Comparison of ENCODE assay signal across 18 mouse cellular contexts in genomic region chr17:75164566-75164965, GRCm38 (mm10).
"Had no signal": no experiment of that assay in that cellular context is flagged by ENCODE, and none has a peak within 500 bp of the region (broad histone marks: within the 10 kb centered on the region; RNA-seq: fewer than 3 reads in every experiment).

No protein-coding gene starts in this region.

- ATAC-seq: midbrain, embryonic 16.5 days had no signal

- H3K27me3 ChIP-seq: midbrain, embryonic 12.5 days; neural tube, embryonic 13.5 days; neural tube, embryonic 15.5 days had no signal

- DNase-seq: lung, embryonic 14.5 days; lung, postnatal 10 days; lung, postnatal 4 days; midbrain, embryonic 14.5 days; retina, postnatal 1 day; right cerebral cortex, adult 18-20 months; right cerebral cortex, postnatal 25 days; right cerebral cortex, postnatal 4 days; spleen, adult 18-20 months; thymus, adult 18-20 months; thymus, postnatal 14 days; thymus, postnatal 36 days had no signal

- H3K36me3 ChIP-seq: midbrain, embryonic 10.5 days; midbrain, embryonic 12.5 days; neural tube, embryonic 13.5 days; neural tube, embryonic 15.5 days had no signal

- H3K27ac ChIP-seq: midbrain, embryonic 10.5 days; midbrain, embryonic 12.5 days; neural tube, embryonic 13.5 days; neural tube, embryonic 15.5 days had no signal

- H3K4me1 ChIP-seq: midbrain, embryonic 10.5 days; midbrain, embryonic 12.5 days; neural tube, embryonic 13.5 days; neural tube, embryonic 15.5 days had no signal

- H3K9me3 ChIP-seq: midbrain, embryonic 10.5 days; midbrain, embryonic 12.5 days; neural tube, embryonic 13.5 days; neural tube, embryonic 15.5 days had no signal

- H3K4me3 ChIP-seq: midbrain, embryonic 10.5 days; midbrain, embryonic 12.5 days; myocyte; neural tube, embryonic 13.5 days; neural tube, embryonic 15.5 days had no signal

- H3K9ac ChIP-seq: lung, embryonic 14.5 days; midbrain, embryonic 12.5 days; neural tube, embryonic 13.5 days; neural tube, embryonic 15.5 days had no signal

- H3K4me2 ChIP-seq: lung, embryonic 14.5 days; midbrain, embryonic 12.5 days; neural tube, embryonic 13.5 days; neural tube, embryonic 15.5 days had no signal
